Mouse (Mus musculus) ZHBTc4 (cell line): ENCODE data around the gene Asna1.

Experiments used
- DNase-seq: peaks from one replicate; pipeline ENCODE4 v3.0.0-alpha.2; 2011; ENCODE audit warnings: low read depth, low spot score

Asna1 gene

DNA sequence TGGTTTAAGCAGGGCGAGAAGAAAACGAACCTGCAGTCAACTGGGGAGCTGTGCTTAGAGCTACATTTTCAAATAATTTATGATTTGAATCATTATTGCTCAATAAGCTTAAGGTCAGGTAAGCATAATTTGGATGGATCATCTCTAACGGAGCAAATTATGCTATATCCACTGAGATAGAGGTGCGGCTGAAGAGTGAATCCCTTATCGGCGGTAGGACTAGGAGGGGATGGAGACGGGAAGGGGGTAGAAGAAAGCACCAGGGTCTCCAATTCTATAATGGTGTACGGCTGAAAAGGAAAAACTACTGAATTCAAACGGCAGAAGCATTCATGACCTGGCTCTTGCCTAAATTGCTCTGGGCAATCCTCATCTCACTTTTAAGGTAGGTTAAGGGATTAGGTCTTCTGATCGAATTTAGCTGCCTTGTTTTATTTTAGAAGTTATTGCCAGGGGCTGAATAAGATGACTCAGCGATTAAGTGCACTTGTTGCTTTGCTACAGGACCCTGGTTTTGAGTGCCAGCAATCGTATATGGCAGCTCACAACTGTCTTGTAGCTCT is 10.2 kb upstream of the Asna1 start:
- DNase-seq: no peak

DNA sequence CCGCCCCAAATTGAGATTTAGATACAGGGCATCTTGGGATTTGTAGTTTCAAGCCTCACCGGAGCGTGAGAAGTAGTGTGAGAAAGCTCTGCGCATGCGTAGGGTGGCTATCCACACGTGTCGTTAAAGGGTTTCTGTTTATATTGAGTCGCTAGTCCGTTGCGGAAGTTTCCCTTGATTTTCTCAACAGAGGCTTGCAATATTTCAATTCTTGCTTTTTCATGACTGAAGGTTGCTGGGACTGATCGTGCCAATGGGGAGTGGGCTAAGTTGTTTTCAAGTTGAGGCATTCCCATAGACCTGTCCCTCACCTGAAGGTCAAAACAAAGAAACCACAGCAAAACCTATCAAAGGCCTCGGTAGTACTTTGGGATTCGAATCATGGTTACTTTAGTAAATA is 9.7 kb upstream of the Asna1 start:
- peak; percentile 93 for DNase-seq

DNA sequence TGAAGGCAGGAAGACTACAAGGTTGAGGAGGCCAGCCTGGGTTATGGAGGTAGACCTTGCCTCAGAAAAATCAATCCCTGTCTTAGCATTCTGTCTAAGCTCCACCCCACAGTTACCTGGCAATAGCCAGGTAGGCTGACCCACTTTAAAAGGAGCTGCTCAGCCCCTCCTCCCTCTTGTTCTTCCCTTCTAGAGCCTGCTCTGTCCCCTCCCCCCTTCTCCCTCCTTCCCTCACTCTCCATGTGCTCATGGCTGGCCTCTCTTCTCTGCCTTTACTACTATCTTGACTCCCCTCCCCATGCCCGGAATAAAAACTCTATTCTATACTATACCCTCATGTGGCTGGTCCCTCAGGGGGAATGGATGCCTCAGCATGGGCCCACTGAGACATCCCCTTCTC is 8.8 kb upstream of the Asna1 start:
- DNase-seq: peak; percentile 38

DNA sequence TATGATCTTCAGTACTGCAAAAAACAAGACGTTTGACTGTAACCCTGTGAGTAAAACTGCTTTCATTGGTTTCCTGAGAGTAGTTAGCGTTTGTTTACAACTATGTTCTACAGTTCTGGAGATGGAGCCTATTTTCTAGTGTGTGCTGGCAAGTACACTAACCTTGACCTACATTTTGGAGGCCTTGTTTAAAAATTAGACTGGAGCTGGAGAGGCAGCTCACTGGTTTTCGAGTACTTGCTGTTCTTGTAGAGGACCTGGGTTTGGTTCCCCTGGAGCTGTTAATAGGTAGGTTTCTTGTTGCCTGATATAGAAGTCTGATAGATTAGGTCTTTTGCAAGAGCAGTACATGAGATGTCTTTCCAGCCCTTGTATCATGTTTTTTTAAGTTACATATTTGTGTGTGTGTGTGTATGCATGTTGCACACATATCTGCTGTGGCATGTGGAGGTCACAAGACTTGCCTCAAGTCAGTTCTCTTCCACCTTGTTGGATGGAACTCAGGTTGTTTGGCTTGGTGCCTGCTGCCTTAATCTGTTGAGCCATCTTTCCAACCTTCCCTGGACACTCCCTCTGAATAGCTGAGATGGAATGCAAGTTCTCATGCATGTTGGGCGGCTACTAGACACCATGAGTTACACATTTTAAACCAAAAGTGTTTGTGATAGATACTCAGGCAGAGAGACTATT is 7.7 kb upstream of the Asna1 start:
- DNase-seq: no peak

DNA sequence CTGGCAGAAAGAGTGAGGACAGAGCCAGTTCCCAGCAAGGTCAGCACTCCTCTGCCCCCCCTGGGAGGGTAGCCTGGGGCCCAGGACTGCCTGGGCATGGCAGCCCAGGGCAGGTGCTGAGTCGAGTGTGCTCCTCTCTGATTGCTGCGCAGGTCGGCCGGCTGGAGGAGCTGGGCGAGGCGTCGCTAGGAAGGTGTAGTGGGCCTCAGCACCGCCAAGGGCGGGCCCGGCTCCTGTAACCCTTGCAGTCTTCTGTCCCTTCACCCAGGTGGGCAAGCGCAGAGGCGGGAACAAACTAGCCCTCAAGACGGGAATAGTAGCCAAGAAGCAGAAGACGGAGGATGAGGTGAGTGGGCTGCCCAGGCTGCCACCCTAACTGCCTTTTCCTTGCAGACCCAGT is 4.2 kb upstream of the Asna1 start:
- DNase-seq: no peak

DNA sequence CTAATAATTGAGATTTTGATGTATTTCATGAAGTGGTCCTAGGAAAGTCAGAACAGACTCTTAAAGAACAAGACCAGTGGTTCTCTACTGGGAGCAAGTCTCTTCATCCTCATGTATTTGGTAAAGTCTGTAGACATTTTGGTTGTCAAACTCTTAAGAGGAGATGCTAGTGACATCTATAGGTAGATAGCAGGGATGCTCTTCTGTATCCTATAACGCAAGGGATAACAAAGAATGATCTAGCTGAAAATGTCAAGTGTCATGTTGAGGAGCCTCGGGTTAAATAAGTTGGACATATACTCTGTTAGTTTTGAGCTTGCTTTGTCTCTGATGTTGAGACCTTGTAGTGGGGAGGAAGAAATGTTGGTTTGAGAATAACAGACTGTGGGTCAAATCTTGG is 2.8 kb upstream of the Asna1 start:
- DNase-seq: no peak

DNA sequence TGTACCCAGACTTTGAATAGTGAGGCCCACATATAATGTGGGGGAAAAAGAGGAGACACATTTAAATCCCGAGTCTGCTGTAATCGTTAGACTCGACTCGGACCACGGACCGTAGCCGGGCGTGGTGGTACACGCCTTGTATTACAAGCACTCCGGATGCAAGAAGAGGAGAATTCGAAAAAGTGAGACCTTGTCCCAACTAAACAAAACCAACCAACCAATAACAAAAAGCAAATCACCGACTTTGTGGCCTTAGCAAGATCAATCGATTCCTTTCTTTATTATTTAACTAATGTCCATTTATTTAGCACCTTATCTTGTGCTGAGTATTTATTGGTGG is 2.4 kb upstream of the Asna1 start:
- peak; percentile 41 for DNase-seq

DNA sequence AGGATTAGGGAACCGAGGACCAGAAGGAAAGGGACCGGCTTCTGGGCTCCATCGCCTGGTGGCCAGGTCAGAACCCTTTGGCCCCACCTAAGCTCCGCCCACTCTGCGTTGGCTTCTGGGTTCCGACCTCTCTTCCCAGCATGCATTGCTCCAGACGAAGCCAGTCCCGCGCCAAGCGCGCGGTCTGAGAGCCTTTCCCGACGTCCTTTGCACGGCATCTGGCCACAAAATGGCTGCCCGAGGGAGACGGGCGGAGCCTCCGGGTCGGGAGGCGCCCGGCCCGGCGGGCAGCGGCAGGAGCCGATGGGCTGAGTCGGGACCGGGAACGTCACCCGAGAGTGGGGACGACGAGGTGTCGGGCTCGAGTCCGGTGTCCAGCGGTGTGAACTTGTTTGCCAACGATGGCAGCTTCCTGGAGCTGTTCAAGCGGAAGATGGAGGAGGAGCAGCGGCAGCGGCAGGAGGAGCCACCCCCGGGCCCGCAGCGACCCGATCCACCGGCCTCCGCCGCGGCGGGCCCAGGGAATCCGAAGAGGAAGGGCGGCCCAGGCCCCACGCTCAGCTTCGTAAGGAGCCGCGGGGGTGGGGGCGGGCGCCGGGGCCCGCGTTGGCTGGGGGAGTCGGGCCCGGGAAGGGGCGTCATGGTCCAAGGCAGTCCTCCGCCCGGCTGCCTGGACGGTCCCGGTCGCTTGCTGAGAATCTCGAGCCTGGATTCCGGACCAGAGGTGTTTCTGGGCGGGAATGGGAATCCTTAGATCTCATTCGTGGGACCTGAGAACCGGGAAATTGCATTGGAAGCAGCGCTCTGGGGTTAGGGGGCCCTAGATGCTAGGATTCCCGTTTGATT is 1.8 kb upstream of the Asna1 start, which contains the start of gene Trir:
TSS of gene Trir (plus strand) at position 154 of the 846 bp plus-strand sequence.
- DNase-seq: peak; percentile 99

DNA sequence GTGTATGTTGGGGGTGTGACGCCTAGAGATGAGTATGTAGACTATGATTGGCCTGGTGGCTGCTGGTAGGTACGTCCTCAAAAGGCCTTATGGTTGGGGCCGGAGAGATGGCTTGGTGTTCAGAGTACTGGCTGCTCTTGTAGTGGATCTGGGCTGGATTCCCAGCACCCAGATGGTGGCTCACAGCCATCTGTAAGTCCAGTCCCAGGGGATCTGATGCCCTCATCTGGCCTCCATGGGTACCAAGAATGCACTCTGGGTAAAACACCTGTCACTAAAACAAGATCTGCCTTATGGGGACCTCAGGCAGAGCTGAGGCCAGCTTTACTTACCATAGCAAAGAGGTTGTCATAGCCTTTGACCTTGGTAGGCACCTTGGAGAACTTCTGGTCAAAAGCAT is 1.2 kb downstream of the Asna1 start:
- DNase-seq: no peak

DNA sequence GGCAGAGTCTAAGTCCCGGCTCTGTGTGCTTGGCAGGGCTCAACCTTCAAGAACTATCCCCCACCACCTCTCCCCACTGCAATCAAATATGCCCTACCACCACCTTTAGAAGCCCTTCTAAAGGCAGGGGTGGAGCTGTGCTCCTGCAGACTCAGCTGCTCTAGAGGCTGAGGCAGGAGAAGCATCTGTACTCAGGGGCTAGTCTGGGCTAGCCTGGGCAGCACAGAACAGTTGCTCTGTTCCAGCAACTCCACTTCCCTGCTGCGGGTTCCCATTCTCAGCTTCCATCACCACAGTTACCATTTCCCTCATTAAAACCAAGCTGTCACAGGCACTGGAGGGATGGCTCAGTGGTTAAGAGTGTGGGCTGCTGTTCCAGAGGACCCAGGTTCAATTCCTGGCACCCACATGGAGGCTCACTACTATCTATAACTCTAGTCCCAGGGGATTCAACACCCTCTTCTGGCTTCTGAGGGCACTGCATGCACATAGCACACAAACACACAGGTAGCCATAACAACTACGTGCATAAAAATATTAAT is 3.5 kb downstream of the Asna1 start:
- DNase-seq: peak; percentile 67

DNA sequence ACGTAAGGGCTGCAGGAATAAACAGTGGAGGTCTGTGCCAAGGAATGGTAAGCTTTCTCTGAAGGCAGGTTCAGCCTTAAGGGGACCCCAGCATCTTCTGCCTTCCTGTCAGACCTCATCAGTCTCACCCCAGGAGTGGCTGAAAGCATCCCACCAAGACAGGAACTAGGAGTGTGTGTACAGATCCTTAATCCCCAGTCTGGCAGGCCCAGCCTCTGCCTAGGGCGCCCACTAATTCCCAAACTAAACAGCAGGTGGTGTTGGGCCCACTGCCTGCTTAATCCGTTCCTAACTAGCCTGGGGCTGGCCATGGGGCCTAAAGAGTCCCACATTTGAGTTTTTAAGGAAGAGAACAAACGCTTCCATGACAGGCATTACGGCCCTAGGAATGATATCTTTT is 7.9 kb downstream of the Asna1 start:
- peak; percentile 36 for DNase-seq

DNA sequence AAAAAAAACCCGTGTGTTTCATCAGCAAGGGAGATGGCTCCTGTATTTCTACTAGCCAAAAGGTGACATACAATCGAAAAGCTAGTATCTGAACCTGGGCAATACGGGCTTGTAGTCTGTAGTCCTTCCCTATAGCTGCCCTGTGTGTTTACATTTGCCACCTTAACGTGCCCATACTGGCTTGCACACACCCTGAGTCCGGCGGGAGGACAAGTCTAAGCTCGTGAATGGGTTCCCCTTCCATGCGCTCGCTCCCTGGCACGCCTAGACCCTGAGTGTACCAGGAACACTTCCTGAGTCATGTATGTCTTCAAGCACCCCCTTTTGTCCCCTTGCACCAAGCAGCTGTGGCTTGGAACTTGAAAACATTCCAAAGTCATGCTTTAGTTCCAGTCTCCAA is 8.4 kb downstream of the Asna1 start:
- no peak for DNase-seq

DNA sequence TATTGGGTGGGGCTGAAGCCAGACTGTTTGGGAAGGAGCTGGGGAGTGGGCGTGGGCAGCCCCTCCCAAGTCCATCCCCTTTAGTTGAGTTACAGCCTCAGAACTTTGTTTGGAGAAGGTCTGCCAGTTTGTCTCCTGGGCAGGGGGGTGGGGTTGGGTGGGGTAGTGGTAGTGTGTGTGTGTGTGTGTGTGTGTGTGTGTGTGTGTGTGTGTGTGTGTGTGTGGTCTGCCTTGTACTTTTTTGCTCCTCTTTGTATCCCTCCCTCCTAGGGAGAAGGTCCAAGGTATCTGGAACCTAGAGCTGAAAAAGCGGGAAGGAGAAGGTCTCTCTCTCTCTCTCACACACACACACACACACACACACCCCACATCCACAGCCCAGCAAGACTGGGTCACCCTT is 10.7 kb downstream of the Asna1 start, which contains the start of gene Best2:
TSS of gene Best2 (minus strand) at position 101 of the 400 bp plus-strand sequence.
- no peak for DNase-seq

DNA sequence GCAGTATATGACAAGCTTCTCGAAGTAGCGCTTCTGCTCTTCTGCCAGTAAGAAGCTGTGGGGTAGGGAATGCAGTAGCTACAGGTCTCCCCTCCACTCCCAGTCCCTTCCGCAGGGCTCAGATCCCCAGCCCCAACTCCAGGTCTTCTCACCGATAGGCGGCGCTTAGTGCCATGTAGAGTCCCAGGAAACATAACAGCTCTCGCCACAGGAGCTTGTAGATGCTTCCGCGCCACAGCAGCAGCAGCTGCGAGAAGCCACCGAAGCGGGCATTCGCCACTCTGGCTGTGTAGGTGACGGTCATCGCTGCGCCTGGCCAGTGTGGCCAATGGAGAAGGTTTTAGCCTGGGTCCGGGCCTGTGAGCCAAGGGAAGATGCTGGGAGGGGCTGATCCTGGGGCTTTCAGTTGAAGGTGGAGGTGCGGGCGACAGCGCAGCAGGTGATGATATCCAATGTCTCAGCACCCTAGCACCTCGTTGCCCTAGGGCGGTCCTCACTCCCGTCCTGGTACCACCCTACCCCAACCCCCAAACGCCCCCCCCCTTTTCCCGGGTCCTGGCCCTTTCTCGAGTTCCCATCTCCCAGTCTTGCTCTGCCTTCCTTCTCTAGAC is 11.7 kb downstream of the Asna1 start:
- peak; percentile 95 for DNase-seq

DNA sequence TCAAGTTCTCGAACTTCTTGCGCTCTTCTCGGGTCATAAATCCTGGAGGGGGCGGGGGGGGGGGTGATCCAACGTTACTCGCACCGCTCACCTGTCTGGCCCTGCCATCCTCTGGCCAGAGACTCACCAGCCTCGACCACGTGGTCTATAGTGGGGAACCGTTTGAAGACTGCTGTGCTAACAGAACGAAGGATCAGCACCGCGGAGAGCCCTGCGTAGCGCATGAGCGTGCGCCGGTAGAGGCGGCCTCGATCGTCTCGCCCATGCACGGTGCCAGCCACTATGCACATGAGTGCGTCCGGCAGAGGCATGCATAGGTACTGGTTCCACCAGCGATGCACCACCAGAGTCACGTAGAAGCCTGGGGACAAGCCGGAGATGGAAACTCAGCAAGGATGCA is 13.8 kb downstream of the Asna1 start:
- DNase-seq: peak; percentile 58

DNA sequence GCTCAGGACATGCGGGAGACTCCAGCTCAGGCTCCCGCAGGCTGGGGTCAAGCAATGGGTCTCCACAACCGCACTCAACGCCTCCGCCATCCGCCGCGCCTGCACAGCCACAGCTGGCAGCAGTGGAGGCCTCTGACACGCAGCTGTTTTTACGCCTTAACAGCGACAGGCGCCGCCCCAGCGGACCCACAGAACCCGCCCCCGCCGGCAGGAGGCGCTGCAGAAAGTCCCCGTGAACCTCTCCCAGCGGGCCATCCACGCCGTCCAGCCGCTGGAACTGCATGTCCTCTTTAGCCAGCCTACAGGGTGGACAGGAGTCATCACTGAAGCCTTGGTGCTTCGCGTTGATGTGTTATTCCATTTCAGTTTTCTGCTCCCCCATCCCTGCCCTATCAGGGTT is 17.4 kb downstream of the Asna1 start:
- DNase-seq: peak; percentile 86

DNA sequence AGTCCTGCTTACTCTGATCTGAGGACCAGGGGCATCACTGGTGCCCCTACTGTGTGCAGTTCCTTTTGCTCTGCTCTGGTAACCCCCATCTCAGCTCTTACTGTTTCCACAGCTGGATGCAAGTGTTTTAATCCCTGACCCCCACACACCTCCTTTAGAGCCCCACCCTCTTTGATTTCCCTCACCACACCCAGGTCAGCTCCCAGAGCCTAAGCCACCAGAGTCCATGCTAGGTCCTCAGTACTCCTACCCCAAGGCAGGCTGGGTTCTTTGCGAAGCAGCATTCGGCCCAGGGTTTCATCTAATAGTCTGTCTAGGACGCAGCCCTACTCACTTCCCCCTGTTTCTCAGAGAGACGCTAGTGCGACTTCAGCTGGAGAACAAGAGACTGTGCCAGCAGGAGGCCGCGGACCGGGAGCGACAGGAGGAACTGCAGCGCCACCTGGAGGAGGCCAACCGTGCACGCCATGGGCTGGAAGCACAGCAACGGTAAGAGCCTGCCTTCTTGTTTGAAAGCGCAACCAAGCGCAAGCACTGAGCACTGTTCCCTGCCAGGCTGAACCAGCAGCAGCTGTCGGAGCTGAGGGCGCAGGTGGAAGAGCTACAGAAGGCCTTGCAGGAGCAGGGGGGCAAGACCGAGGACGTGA is 27.3 kb downstream of the Asna1 start:
- DNase-seq: peak; percentile 98

DNA sequence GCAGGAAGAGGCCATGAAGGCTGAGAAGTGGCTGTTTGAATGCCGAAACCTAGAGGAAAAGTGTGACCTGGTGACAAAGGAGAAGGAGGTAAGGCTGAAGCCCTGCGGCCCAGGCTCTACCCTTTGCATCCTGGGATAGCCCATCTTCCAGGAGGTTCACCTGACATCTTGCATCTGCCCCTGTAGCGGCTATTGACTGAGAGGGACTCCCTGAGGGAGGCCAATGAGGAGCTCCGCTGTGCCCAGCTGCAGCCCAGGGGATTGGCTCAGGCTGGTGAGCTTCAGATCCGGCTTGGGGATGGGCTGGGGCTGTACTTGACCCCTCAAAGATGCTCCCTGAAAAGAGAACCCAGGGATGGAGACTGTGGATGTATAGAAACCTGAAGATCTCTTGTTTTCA is 28.1 kb downstream of the Asna1 start:
- DNase-seq: no peak

DNA sequence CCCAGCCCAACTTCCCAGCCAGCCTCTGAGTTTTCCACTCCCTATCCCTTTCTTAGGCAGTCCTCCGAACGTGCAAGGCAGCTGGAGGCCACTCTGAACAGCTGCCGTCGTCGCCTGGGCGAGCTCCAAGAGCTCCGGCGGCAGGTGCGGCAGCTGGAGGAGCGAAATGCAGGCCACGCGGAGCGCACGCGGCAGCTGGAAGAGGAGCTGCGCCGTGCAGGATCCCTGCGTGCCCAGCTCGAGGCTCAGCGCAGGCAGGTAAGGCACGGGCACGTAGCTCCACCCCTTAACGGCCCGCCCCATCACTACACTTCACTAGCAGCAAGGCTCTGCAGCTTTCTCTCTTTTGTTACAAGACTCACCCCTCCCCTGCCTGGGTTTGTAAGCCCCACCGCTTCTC is 29.4 kb downstream of the Asna1 start:
- DNase-seq: peak; percentile 70

DNA sequence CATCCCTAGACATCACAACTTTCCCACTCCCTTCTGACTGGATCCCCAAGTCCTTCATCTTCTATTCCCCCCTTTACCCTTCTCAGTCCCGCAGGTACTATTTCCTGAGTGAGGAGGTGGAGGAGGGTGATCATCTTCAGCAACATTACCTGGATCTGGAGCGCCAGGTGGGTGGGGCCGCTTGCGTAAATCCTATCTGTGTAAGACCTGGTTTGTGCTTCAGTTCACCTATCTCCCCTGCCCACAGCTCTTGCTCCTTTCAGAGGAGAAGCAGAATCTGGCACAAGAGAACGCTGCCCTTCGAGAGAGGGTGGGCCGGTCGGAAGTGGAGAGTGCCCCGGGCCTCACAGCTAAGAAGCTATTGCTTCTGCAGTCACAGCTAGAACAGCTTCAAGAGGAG is 30.7 kb downstream of the Asna1 start:
- DNase-seq: no peak

DNA sequence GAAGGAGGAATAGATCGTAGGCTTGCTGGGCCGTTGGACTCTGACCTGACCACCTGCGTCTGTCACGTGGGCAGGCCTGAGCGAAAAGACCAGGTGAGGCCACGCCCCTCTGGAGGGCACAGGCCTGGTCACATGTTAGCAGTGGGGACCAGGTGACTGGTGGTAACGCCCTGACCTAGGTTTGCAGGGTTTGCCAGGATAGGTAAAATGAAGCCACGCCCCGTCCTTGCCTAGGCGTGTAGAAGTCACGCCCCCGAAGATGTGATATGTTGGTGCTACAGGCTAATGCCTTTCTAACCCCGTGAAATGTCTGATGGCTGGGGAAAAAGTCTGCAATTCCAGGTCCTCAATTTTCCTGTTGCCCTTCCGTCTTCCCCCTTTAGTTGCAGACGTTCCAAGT is 34.2 kb downstream of the Asna1 start:
- DNase-seq: peak; percentile 81

DNA sequence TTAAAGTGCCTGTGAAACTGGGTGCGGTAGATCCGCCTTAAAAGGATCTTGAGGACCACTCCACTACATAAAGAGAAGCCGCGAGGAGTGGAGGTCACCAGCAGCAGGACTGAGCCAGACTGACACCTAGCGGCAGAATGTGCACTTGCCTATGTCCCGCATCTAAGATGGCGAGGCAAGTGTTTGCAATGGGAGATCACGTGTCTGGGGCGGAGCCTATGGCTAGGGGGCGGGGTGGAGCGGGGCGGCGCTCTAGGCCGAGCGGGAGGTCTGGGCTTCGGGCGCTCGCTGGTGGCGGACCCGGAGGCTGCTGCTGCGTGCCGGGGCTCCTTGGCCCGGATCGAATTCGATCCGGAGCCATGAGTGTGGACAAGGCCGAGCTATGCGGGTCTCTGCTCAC is 34.7 kb downstream of the Asna1 start, which contains the start of gene Hook2:
TSS of gene Hook2 (plus strand) at position 255 of the 400 bp plus-strand sequence.
- peak; percentile 99 for DNase-seq
